Comparison of ENCODE assay signal across 7 mouse cellular contexts in the genomic region with DNA sequence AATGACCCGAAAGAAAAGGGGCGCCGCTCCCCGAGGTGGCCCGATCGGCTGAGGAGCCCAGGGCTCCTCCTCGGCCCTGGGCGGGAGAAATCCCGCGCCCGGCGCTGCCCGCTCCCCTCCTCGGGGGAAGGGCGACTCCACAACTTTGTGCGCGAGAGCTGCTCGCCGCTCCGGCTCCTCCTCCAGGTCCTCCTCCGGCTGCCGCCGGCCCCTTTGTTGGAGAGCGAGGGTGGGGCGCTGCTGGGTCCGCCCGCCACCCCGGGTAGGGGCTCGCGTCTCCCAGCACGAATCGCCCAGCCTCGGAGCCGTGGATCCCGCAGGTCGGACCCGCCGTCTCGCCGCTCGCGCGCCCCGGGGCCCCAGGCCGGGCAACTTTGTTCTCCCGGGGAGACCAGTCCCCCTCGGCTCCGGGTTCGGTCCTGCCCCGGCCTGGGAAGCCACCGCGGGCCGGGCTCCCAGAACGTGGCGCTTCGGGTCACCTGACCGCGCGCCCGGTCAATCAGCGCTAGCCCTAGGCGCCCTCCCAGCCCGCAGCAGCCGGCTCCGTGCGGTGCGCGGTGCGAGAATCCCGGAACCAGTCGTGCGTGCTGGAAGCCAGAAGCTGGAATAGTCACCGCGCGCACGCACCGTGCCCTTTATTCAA. TPM values are rescaled to one million over a fixed set of nuclear protein-coding genes. Genes with fewer than 3 reads are reported as not detected.
DNase-seq lines count a peak whose midpoint lies in the region; ATAC-seq lines count a peak whose summit lies in the region.

A gene (minus strand): TSS at position 337 of the 643 bp plus-strand sequence.

- H3K27me3 ChIP-seq in intestine, embryonic 14.5 days (replicated peaks; ENCODE audit: control insufficient read depth, insufficient read depth, low read length), result no peaks in the 10 kb centered on the region
- peaks cover 12% of the 10 kb centered on the region; the same call in 1 of the 2 replicates for H3K27me3 ChIP-seq in limb, embryonic 12.5 days
- H3K27me3 ChIP-seq in midbrain, embryonic 14.5 days (ENCODE audit: control insufficient read depth, insufficient read depth, low read length), result peaks cover 8% of the 10 kb centered on the region; the same call in 1 of the 2 replicates

- ATAC-seq in intestine, embryonic 14.5 days (replicated peaks; ENCODE audit: low FRiP score, low TSS enrichment, low read depth), result peak; percentile 90
- peak; percentile 83 for ATAC-seq in limb, embryonic 12.5 days (ENCODE audit: insufficient number of reproducible peaks, insufficient read depth, low FRiP score, low TSS enrichment, low read depth)
- peak; percentile 86 for ATAC-seq in midbrain, embryonic 14.5 days (ENCODE audit: low FRiP score, low TSS enrichment)

- H3K9ac ChIP-seq in intestine, embryonic 14.5 days (ENCODE audit: low read length), result peak within 1 kb of the TSS; percentile 82
- H3K9ac ChIP-seq in limb, embryonic 12.5 days (replicated peaks), result peak within 1 kb of the TSS; percentile 85
- H3K9ac ChIP-seq in midbrain, embryonic 14.5 days (replicated peaks; ENCODE audit: low read length), result peak within 1 kb of the TSS; percentile 69

- H3K9me3 ChIP-seq in intestine, embryonic 14.5 days (ENCODE audit: control insufficient read depth, low read length), result no peaks in the 10 kb centered on the region
- H3K9me3 ChIP-seq in limb, embryonic 12.5 days, result no peaks in the 10 kb centered on the region
- H3K9me3 ChIP-seq in midbrain, embryonic 14.5 days (ENCODE audit: control insufficient read depth, low read length), result no peaks in the 10 kb centered on the region

- DNase-seq in adrenal gland, adult 18-20 months (ENCODE audit: low spot score in 2 of 2), result peak; percentile 82 to 88
- peak; percentile 86 for DNase-seq in embryo, embryonic 10 days (ENCODE audit: low spot score)
- peak; percentile 90 for DNase-seq in gastrocnemius, postnatal 25 days
- DNase-seq in intestine, embryonic 14.5 days (ENCODE audit: low spot score), result peak; percentile 91
- peak; percentile 80 for DNase-seq in midbrain, embryonic 14.5 days
- DNase-seq in spleen, postnatal 10 days (ENCODE audit: low spot score in 2 of 2), result peak; percentile 50 to 58

- H3K4me1 ChIP-seq in intestine, embryonic 14.5 days (replicated peaks; ENCODE audit: control insufficient read depth, insufficient read depth, low read length), result peaks cover 21% of the 10 kb centered on the region
- peaks cover 12% of the 10 kb centered on the region for H3K4me1 ChIP-seq in limb, embryonic 12.5 days (replicated peaks)
- peaks cover 9% of the 10 kb centered on the region for H3K4me1 ChIP-seq in midbrain, embryonic 14.5 days (ENCODE audit: control insufficient read depth, insufficient read depth, low read length)

- H3K27ac ChIP-seq in intestine, embryonic 14.5 days (ENCODE audit: low read depth), result peak within 1 kb of the TSS; percentile 81
- H3K27ac ChIP-seq in limb, embryonic 12.5 days, result peak within 1 kb of the TSS; percentile 93
- H3K27ac ChIP-seq in midbrain, embryonic 14.5 days (replicated peaks; ENCODE audit: low read depth, low read length), result peak within 1 kb of the TSS; percentile 57; the same call in 1 of the 2 replicates

- H3K4me3 ChIP-seq in intestine, embryonic 14.5 days (ENCODE audit: low read depth, low read length), result peak within 1 kb of the TSS; percentile 83
- H3K4me3 ChIP-seq in limb, embryonic 12.5 days (replicated peaks), result peak within 1 kb of the TSS; percentile 67
- H3K4me3 ChIP-seq in midbrain, embryonic 14.5 days (replicated peaks; ENCODE audit: low read depth, low read length), result peak within 1 kb of the TSS; percentile 70

- WGBS in intestine, embryonic 14.5 days, result under 1% methylated on average over 74 of the region's 77 CpGs
- WGBS in limb, embryonic 12.5 days, result under 1% methylated on average over 73 of the region's 77 CpGs
- WGBS in midbrain, embryonic 14.5 days, result under 1% methylated on average over 74 of the region's 77 CpGs

- peak within 1 kb of the TSS; percentile 85 for H3K4me2 ChIP-seq in intestine, embryonic 14.5 days (ENCODE audit: low read length)
- peak within 1 kb of the TSS; percentile 81 for H3K4me2 ChIP-seq in limb, embryonic 12.5 days
- H3K4me2 ChIP-seq in midbrain, embryonic 14.5 days (ENCODE audit: low read length), result peak within 1 kb of the TSS; percentile 95

- H3K36me3 ChIP-seq in intestine, embryonic 14.5 days (ENCODE audit: control insufficient read depth, insufficient read depth, low read length), result no peaks in the 10 kb centered on the region
- no peaks in the 10 kb centered on the region for H3K36me3 ChIP-seq in limb, embryonic 12.5 days
- H3K36me3 ChIP-seq in midbrain, embryonic 14.5 days (ENCODE audit: control insufficient read depth, insufficient read depth, low read length), result no peaks in the 10 kb centered on the region

RNA-seq across cellular contexts. Expression of the gene that starts here (rescaled TPM):
- total RNA-seq in adrenal gland, adult 18-20 months (2021), result 10 to 100 TPM; 73.1 to 79.5 TPM
- total RNA-seq in gastrocnemius, postnatal 25 days (2021), result 10 to 100 TPM; 29.6 to 39.0 TPM
- 55.1 and 55.5 TPM in 2 replicates for polyA plus RNA-seq in intestine, embryonic 14.5 days (2014; fragmentation: Nextera tagmentation; extraction: Ambion mirVana)
- polyA plus RNA-seq in limb, embryonic 12.5 days (2016; fragmentation: Nextera tagmentation; extraction: Ambion mirVana), result 59.1 and 62.1 TPM in 2 replicates
- polyA plus RNA-seq in midbrain, embryonic 14.5 days (2014; fragmentation: Nextera tagmentation; extraction: Ambion mirVana), result 10.6 and 19.1 TPM in 2 replicates

Comparison
In these comparisons a context has a peak if more than half of its experiments do, and no peak if none do; other contexts are left out.
1. Peak in every context shown above with its lines: DNase-seq, ATAC-seq, H3K4me3 ChIP-seq and H3K27ac ChIP-seq.